Mouse (Mus musculus) neutrophil, adult 5-6 weeks (primary cell): ENCODE data around the gene Pdzd2. TPM values are rescaled to one million over a fixed set of nuclear protein-coding genes. Genes with fewer than 3 reads are reported as not detected.

Experiments
- ATAC-seq: fragments of 151-379, 151-347 bp; 2 replicates; pipeline ENCODE4 v1.8.0; 2017; ENCODE audit warnings: mild to moderate bottlenecking, moderate TSS enrichment; ENCODE audit not compliant: insufficient number of reproducible peaks, poor library complexity, low FRiP score, severe bottlenecking; ENCODE audit errors: extremely low read depth
- total RNA-seq: library from RNA; stranded (forward); fragments of 200-1000 nt; gene quantifications from 2 replicates; pipeline ENCODE4 v1.2.3, GENCODE M21; 2017

Pdzd2 gene
- 3.2 and 4.1 TPM in 2 replicates for total RNA-seq

DNA sequence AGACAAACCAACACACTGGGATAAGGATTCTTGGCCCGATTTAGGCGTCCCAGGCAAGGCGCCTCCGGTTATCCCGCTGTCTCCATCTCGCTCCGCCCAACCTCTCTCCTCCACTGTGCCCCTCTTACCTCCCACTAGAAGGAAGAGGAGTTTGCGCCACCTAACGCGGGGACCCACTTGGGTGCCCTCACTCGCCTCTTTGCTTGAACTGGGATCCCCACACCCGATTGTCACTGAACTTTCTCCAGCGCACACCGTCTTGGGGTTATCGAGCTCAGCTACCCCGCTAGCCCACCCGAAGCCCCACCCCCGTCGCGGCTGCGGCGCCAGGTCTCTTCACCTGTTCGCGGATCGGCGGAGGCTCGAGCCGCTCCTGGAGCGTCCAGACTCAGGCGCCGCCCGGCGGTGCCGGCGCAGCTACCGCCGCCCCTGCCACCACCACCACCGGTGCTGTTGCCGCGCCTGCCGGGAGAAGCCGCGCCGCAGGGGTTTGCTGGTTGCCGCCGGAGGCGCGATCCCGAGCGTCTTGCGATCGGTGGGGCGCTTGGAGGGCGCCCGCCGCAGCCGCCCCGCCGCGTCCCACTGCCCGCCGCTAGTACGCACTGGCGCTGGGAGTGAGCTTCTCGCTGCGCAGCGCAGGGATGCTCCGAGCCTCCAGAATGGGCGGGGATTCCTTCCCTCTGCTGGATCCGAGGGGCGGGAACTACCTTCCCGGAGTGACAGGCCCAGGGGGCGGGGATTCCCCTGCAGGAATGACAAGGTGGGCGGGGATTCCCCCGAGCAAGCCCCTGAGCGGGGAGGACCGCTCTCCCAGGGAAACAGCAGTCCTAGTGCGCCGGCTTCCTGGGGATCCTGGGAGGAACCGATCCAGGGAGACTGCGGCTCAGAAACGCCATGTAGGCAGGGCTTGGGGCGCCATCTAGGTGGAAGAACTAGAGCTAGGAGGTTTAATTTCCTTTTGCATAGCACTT, at the start of gene Pdzd2:
Gene Pdzd2 (minus strand): TSS at position 648 of the 971 bp plus-strand sequence.
- no peak for ATAC-seq

DNA sequence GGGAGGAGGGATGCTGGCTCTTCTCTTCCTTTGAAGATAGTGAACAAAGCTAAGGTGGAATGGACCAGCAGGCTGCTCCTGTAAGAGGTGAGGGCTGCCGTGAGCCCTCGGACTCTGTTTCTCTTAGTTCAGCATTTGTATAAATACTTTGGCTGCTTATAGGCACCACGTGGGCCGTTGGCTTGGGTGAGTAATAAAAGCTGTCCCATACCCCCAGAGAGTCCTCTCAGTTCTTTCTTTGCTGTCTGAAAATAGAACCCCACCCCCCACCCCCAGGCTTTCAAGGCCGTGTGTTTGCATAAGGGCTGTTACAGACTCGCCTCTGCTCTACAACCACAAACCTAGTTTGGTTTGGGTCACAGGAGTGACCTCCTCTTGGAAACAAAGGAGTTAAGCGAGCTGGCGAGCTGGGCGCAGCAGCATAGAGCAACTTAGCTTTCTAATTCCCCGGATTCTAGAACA, 49.7 kb upstream of the Pdzd2 start:
- ATAC-seq = no peak

DNA sequence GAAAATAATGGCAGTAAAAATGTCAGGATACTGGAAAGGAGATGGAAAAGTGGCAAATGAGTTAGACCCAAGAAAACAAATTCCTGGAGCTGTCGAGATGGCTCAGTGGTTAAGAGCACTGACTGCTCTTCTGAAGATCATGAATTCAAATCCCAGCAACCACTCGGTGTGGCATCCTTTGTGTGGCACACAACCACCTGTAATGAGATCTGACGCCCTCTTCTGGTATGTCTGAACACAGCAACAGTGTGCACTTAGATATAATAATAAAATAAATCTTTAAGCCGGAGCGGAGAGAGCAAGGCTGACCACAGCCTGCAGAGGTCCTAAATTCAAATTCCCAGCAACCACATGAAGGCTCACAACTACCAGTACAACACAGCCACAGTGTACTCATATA, 48.8 kb upstream of the Pdzd2 start:
- ATAC-seq = no peak

DNA sequence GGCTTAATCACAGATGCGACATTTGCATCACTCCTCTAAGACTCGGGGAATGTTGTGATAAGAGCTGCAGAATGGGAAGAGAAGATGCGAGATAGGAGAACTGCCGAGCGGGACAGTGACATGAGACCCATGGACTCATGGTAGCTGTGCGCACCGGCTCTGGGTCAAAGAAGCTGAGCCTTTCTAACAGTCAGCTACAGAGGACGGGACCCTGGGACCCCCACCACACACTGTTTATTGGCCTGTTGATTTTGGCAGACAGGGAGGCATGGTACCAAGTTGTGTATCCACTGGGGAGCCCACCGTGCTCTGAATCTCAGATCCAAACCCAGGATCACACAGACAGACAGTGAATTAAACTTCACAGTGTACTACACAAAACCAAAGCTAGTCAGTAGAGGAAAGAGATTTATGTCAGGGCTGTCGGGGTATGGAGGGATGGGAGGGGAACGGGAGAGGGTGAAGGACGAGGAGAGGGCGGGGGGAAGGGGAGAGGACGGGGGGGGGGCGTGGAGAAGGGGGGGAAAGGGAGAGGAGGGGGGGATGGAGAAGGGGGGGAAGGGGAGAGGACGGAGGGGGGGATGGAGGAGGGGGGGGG, 42.1 kb upstream of the Pdzd2 start:
- no peak for ATAC-seq

DNA sequence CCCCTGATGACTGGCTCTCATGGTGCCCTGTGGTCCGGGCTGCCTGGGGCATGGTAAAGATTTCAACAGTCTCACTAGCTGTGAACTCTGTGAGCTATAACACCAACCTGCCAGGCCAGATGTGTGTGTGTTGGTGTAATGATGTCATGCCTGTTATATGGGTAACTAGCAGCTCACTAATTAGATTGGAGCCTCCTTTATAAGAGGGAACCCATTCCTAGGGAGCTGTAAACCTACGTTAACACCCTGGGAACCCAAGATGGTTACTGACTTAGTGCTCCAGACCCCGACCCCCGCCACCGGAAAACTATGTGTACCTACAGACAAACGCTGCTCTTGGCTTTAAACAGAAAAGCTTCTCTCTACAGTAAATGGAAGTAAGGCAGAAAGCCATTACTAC, 41.6 kb upstream of the Pdzd2 start:
- no peak for ATAC-seq

DNA sequence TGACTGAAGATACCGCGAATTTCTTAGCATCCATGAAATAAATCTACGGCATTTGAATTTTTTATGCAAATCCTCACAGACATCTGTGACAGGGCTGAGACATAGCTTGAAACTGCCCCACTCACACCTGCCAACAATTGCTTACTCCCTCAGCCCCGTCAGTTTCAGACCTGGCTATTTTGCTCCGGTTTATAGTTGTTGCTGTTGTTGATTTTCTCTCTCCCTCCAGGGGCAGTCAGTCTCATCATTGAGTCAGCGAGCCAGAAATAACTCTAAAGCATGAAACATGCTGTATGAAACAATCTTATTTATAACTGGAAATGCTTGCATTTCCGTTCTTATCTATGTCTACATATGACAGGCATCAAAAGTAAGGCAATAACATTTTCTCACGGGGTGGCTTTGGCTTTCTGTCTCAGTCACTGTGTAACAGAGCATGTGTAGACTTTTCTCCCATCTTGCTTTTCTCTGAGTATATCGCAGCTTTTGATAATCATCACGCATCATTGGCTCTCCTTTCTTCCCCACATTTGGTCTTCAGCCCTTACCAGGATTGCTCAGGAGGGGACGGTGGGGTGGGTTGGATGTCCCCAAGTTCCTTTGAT, 34.5 kb upstream of the Pdzd2 start:
- no peak for ATAC-seq

DNA sequence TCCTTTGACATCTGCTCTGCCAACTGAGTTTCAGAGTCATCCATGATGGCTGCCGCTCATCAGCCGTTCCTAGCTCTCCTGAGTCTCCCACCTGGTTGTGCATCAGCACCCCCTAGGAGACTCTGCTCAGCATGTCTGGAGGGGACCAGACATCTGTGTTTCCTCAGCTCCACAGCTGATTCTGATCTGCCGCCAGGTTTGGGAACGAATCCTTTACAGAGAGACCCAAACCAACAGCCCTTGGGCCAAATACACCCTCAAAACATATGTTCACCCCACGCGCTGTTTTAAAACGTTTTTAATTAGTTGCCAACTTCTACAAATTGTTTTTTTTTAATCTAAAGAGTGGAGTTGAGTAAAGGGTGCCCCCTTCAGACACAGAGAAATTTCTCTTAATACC, 31.2 kb upstream of the Pdzd2 start:
- no peak for ATAC-seq

DNA sequence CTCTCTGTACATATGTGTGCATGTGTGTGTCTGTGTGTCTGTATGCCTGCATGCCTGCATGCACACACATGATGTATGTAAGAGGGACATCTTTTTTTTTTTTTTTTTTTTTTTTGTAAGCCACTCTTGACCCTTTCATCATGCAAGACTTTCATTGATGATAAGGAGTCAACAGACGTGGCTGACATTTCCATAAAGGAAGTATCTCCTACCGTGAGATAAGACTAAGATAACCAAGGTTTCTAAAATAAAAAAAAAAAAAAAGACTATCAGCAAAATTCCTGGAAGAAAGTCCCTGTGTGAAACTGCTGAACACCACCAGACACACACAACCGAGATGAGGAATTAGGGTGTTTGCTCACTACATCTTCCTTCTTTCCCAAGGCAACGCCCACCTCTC, 27.1 kb upstream of the Pdzd2 start:
- ATAC-seq = no peak

DNA sequence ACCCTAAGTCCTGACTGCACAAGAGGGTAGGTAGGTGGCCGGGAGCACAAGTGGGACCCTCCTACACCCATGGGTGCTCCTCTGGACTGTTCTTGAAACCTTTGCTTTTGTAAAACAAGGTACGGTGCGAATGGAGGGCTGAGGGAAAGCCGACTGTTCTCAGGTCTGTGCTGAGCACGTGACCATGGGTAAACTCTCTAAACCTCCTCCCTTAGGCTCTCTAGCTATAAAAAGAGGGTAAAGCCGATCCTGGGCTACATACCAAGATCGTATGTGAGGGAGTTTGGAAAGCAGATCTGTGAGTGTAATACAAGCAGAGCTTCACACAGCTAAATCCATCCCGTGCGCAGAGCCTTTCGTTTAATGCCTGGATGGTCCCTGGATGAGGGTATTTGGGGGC, 23.4 kb upstream of the Pdzd2 start:
- ATAC-seq = no peak

DNA sequence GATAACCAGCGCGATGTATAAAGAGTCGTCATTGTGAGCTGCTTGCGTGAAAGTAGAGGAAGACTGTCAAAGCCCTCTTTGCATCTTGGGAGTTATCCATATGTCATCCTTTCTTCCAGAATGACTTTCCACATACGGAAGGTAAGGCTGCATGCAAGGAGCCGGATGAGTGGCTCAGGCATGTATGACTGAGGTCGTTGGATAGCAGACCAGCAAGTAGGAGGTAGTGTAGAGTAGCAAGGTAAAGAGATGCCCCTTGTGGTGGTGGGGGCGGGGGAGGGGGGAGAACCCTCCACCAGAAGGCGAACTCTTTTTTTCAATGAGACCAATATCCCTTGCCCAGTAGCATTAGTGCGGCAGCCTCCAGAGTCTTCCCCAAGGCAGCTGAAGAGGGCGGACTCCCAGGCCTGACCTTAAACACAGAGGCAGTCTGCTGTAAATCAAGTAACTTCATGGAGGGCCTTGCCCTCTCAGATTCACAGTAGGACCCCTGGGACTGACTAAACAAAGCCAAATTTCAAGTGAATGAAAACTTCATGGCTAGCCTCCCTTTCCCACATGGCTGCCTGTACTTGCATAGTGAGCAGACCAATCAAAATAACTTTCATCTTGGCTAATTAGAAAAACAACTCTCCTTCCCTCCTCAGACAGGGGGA, 22.7 kb upstream of the Pdzd2 start:
- ATAC-seq = no peak

DNA sequence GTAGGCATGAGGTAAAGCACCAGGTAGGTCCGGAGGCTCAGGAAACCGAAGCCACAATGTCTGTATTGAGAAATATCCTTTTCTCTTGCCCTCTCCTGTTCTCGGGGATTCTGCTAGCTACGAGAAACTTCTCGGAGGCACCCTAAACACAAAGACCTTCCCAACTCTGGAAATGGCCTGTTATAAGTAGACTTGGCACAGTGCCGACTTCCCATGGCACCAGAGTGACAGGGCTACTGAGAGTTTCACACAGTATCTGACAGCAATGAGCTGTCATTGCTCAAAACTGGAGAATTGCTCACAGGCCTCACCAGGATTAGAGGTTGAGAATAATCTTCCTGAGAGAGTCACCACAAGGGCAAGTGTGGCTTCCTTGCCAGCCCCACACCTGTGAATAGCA, 21.0 kb upstream of the Pdzd2 start:
- ATAC-seq = no peak

DNA sequence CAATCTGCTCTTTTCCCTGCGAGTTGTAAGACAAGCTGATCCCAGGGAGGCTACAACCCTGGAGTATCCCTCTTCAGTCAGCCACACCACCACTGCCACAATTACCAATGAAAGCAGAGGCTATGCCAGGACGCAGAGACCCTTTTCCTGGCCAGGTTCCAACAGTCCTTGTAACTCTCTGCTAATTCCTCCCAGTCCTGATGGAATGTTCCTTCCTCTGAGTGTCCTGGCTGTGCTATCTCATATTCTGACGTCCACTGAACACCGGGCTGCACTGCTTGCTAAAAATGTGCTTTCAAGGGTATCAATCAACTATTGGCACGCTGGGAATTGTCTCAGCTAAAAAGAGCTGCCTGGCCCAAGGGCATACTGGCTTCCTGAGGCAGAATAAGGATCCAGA, 18.7 kb upstream of the Pdzd2 start:
- ATAC-seq = no peak

DNA sequence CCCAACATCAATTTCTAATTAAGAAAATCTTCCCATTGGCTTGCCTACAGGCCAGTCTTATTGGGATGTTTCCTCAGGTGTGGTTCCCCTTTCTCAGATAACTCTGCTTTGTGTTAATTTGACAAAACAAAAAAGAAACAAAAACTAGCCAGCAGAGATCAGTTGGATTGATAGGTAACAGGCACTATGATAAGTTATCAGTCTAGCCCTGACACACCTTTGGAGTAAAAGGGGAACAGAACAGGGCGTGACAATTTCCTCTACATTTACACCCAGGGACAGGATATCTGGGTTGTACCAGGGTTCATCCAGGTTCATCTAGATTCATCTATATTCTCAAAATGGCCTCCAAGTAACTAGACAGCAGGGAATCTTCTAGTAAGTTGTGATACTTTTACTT, 18.0 kb upstream of the Pdzd2 start:
- ATAC-seq = no peak

DNA sequence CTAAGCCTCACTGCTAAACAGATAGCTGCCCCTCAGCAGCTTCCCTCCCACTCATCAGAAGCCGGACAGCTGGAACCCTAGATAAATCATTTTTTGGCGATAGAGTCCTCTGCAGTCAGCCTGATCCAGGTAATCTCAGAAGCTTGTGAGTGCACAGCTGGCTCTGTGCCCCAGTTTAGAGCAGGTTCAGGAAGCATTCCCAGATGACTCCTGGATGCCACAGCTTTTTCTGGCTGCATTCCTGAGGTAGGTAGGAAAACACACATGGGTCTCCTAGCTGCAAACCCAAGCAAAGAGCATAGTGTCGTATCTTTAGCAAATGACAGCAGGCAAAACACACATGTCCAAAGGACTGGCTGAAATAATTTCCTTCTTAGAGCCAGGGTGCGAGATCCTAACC, 13.5 kb upstream of the Pdzd2 start:
- no peak for ATAC-seq

DNA sequence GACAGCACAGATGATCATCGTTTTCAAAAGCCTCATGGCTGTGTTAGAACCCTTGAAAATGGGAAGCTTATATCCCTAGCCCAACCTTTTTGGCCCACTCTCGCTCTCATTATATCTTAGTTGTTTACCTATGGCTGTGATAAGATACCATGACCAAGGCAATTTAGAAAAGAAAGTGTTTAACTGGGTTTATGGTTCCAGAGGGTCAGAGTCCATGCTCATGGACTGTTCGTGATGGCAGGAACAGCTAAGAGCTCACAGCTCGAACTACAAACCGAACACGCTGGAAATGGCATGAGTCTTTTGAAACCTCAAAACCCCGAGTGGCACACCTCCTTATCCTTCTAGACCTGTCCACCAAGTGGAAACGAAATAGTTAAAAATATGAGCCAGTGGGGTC, 11.2 kb upstream of the Pdzd2 start:
- no peak for ATAC-seq

DNA sequence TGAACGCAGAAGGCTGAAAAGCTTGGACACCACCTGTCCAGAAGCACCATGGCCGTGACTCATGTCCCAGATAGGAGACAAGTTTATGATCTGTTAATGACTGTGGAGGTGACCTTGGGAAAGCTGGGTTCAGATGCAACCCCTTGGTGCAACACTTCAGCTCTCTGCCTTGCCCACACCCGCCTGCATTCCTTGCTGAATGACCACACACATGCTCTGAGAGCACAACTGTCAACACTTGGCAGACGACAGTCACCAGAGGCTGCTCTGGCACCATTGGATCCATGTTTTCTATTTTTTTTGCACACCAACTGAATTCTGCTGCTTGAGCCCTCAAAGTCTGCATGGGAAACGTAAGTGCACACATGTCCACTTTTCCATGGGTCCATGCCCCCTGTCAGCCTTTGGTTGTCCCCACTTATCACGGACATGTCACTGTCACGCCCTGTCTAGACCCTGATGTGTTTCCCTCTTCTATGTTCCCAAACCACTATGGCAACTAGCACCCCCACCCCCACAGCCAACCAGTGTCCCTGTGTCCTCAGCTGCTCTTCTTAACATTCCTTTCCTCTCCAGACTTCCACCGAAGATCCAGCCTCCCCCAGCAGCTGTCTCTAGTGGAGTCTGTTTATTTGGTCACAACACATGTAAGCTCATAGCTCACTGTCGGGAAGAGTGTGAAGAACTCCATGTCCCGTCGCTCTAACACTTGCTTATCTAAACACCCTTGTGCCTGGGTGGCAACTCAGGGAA, 10.0 kb upstream of the Pdzd2 start:
- no peak for ATAC-seq

DNA sequence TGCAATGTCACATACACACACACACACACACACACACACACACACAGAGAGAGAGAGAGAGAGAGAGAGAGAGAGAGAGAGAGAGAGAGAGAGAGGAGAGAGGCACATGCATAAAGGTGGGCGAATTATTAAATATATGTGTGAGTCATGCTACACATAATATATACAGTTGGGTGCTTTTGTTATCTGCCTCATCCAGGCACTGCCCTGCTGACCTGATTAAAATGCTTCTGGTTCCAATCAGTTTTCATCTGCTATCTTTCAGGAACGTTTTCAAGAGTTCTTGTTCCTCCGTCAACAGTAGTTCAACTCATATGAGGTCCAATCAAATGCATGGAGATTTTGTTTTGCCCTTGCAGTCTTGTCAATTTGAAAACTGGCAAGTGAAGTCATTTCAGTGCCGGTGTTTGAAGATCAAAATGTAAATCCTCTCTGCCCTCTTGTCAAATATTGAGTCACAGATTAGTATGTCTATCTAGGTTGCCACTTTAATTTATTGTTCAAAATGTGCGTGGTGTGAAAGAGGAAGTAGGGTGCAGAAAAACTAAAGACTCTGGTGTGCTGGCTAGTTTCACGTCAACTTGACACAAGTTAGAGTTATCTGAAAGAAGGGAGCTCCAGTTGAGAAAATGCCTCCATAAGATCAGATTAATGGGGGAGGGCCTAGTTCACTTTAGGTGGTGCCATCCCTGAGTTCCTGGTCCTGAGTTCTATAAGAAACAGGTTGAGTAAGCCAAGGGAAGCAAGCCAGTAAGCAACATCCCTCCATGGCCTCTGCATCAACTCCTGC, 2.6 kb upstream of the Pdzd2 start:
- ATAC-seq = no peak
